ENCODE assay signal across 9 mouse cellular contexts in genomic region chr3:146564268-146565064, GRCm38 (mm10). TPM values are rescaled to one million over a fixed set of nuclear protein-coding genes. Genes with fewer than 3 reads are reported as not detected.
DNase-seq lines count a peak whose midpoint lies in the region; ATAC-seq and TF ChIP-seq lines count a peak whose summit lies in the region.
"Had no signal": no experiment of that assay in that cellular context is flagged by ENCODE, and none has a peak within 500 bp of the region (broad histone marks: within the 10 kb centered on the region; RNA-seq: fewer than 3 reads in every experiment).

No protein-coding gene starts in this region.

- ATAC-seq in activated CD4-positive, CD25-positive, alpha-beta regulatory T cell, adult 4 months = peak; percentile 66
- ATAC-seq in kidney, postnatal 0 days (replicated peaks; ENCODE audit: low FRiP score, low read depth) = no peak
- no peak for ATAC-seq in liver, embryonic 13.5 days (ENCODE audit: low read depth)
- ATAC-seq in neural tube, embryonic 15.5 days (ENCODE audit: low FRiP score) = no peak

- H3K4me1 ChIP-seq in kidney, postnatal 0 days (replicated peaks; ENCODE audit: insufficient read depth, low read length) = no peaks in the 10 kb centered on the region
- no peaks in the 10 kb centered on the region for H3K4me1 ChIP-seq in liver, embryonic 13.5 days (replicated peaks)
- no peaks in the 10 kb centered on the region; the same call in 1 of the 2 replicates for H3K4me1 ChIP-seq in neural tube, embryonic 15.5 days

- H3K4me3 ChIP-seq in kidney, postnatal 0 days (replicated peaks; ENCODE audit: low read depth, low read length) = no peak overlapping the region
- no peak overlapping the region for H3K4me3 ChIP-seq in liver, embryonic 13.5 days (replicated peaks)
- H3K4me3 ChIP-seq in neural tube, embryonic 15.5 days (replicated peaks) = no peak overlapping the region
- H3K4me3 ChIP-seq: erythroblast, embryonic 14.5 days had no signal

- intact Hi-C loops in gastrocnemius, postnatal 36 days (cut with DNase I) = loop anchor here (2.0 to 10.0 kb wide), 3 partner anchors 218 to 380 kb away; no protein-coding TSS in a partner anchor

- WGBS in kidney, postnatal 0 days = 43% methylated on average over 14 of the region's 14 CpGs
- 33% methylated on average over 14 of the region's 14 CpGs for WGBS in liver, embryonic 13.5 days (ENCODE audit: insufficient replicate concordance)
- WGBS in neural tube, embryonic 15.5 days = 34% methylated on average over 14 of the region's 14 CpGs

- H3K27ac ChIP-seq in kidney, postnatal 0 days = no peak overlapping the region
- no peak overlapping the region for H3K27ac ChIP-seq in liver, embryonic 13.5 days
- no peak overlapping the region for H3K27ac ChIP-seq in neural tube, embryonic 15.5 days (replicated peaks)

- H3K27me3 ChIP-seq in kidney, postnatal 0 days (ENCODE audit: insufficient read depth, low read length) = no peaks in the 10 kb centered on the region
- H3K27me3 ChIP-seq in liver, embryonic 13.5 days = no peaks in the 10 kb centered on the region
- no peaks in the 10 kb centered on the region for H3K27me3 ChIP-seq in neural tube, embryonic 15.5 days (replicated peaks)

- H3K9me3 ChIP-seq in kidney, postnatal 0 days (replicated peaks; ENCODE audit: low read length) = no peaks in the 10 kb centered on the region
- no peaks in the 10 kb centered on the region for H3K9me3 ChIP-seq in liver, embryonic 13.5 days (replicated peaks)
- H3K9me3 ChIP-seq in neural tube, embryonic 15.5 days (replicated peaks) = no peaks in the 10 kb centered on the region

- TF ChIP-seq CTCF in kidney, postnatal 0 days (IDR thresholded peaks at IDR 0.05; ENCODE audit: low read depth) = peak; percentile 90

- DNase-seq in 416B (ENCODE audit: low read depth) = peak; percentile 87
- DNase-seq in embryo, embryonic 10 days (ENCODE audit: low spot score) = peak; percentile 84
- DNase-seq in gastrocnemius, postnatal 36 days = peak; percentile 66 to 72
- peak; percentile 90 for DNase-seq in kidney, postnatal 0 days (ENCODE audit: low spot score)
- peak; percentile 44 for DNase-seq in liver, embryonic 13.5 days
- DNase-seq in thymus, postnatal 10 days (ENCODE audit: low spot score in 2 of 2) = peak; percentile 33 to 74

- no peak overlapping the region for H3K4me2 ChIP-seq in kidney, postnatal 0 days (ENCODE audit: low read length)
- no peak overlapping the region for H3K4me2 ChIP-seq in liver, embryonic 13.5 days
- 0 out of 2 replicates have a peak overlapping the region, but pooled peaks have one; percentile 1 for H3K4me2 ChIP-seq in neural tube, embryonic 15.5 days

- H3K36me3 ChIP-seq in kidney, postnatal 0 days (ENCODE audit: insufficient read depth, low read length) = no peaks in the 10 kb centered on the region
- H3K36me3 ChIP-seq in liver, embryonic 13.5 days = no peaks in the 10 kb centered on the region
- no peaks in the 10 kb centered on the region for H3K36me3 ChIP-seq in neural tube, embryonic 15.5 days

- H3K9ac ChIP-seq in kidney, postnatal 0 days (ENCODE audit: low read depth, low read length) = no peak overlapping the region
- no peak overlapping the region for H3K9ac ChIP-seq in liver, embryonic 13.5 days
- H3K9ac ChIP-seq in neural tube, embryonic 15.5 days (replicated peaks) = no peak overlapping the region

RNA-seq across cellular contexts. Expression of gene Uox, which starts 5.8 kb away (rescaled TPM):
- polyA plus RNA-seq in activated CD4-positive, CD25-positive, alpha-beta regulatory T cell, adult 4 months (2017; shearing (Covaris generic)) = not detected
- total RNA-seq in gastrocnemius, postnatal 36 days (2021) = under 1 TPM in 1 of 2 experiments, not detected in 1; 0.46 TPM
- 0.08 and 0.11 TPM in 2 replicates for polyA plus RNA-seq in kidney, postnatal 0 days (2015; fragmentation: Nextera tagmentation; extraction: Ambion mirVana)
- 2.1 and 3.0 TPM in 2 replicates for polyA plus RNA-seq in liver, embryonic 13.5 days (2015; fragmentation: Nextera tagmentation; extraction: Ambion mirVana)
- polyA plus RNA-seq in neural tube, embryonic 15.5 days (2015; fragmentation: Nextera tagmentation; extraction: Ambion mirVana) = 0.15 TPM in 1 of 2 replicates, not detected in the other
- polyA plus RNA-seq: erythroblast, embryonic 14.5 days had no signal

RNA-seq across cellular contexts. Expression of gene Rpf1, which starts 43.2 kb away (rescaled TPM):
- polyA plus RNA-seq in activated CD4-positive, CD25-positive, alpha-beta regulatory T cell, adult 4 months (2017; shearing (Covaris generic)) = 10 to 100 TPM; 43.8 to 44.1 TPM
- 10 to 100 TPM in 1 of 2 experiments, 1 to 10 TPM in 1; 8.4 to 11.8 TPM for total RNA-seq in gastrocnemius, postnatal 36 days (2021)
- 58.1 and 59.7 TPM in 2 replicates for polyA plus RNA-seq in kidney, postnatal 0 days (2015; fragmentation: Nextera tagmentation; extraction: Ambion mirVana)
- 41.5 and 52.6 TPM in 2 replicates for polyA plus RNA-seq in liver, embryonic 13.5 days (2015; fragmentation: Nextera tagmentation; extraction: Ambion mirVana)
- polyA plus RNA-seq in neural tube, embryonic 15.5 days (2015; fragmentation: Nextera tagmentation; extraction: Ambion mirVana) = 35.2 and 40.6 TPM in 2 replicates

RNA-seq across cellular contexts. Expression of gene Dnase2b, which starts 50.9 kb away (rescaled TPM):
- polyA plus RNA-seq in activated CD4-positive, CD25-positive, alpha-beta regulatory T cell, adult 4 months (2017; shearing (Covaris generic)) = not detected
- not detected for total RNA-seq in gastrocnemius, postnatal 36 days (2021)
- polyA plus RNA-seq in kidney, postnatal 0 days (2015; fragmentation: Nextera tagmentation; extraction: Ambion mirVana) = not detected in 2 replicates
- polyA plus RNA-seq in liver, embryonic 13.5 days (2015; fragmentation: Nextera tagmentation; extraction: Ambion mirVana) = 0.35 and 0.54 TPM in 2 replicates
- polyA plus RNA-seq in neural tube, embryonic 15.5 days (2015; fragmentation: Nextera tagmentation; extraction: Ambion mirVana) = not detected in 2 replicates
- polyA plus RNA-seq: erythroblast, embryonic 14.5 days had no signal
